Mouse (Mus musculus) olfactory bulb, adult 2 months (tissue): ENCODE results near the gene Tmem117.

Experiments
- CTCF ChIP-seq: fragments of 200-500 bp; IDR thresholded peaks from 2 replicates; pipeline ENCODE4 v1.5.1; 2012; ENCODE audit warnings: low read depth, mild to moderate bottlenecking, low read length, moderate library complexity; ENCODE audit not compliant: insufficient read depth
- POLR2A ChIP-seq: fragments of 200-500 bp; IDR thresholded peaks from 2 replicates; pipeline ENCODE4 v1.6.1; 2012; ENCODE audit warnings: mild to moderate bottlenecking, low read depth, low read length, moderate library complexity; ENCODE audit not compliant: insufficient read depth

DNA sequence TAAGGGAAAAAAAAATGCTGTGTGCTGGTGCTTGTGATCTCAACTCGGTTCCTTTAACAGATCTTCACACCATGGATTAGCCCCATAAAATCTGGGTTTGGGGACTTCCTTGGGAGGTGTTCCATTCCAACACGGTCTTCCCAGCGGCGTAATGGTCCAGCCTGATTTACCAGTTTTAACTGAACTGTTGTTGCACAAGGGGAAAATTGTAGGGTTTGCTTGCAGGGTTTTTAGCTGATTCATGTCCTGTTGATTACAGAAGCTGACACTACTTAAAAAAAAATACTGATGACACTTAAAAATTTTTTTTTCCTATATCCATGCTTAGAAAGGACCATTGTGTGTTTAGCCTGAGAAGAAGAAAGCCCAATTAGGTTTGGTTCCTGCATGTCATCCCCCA lies 37.7 kb upstream of the Tmem117 start:
- TF ChIP-seq CTCF (no peak), POLR2A (no peak)
